Mouse (Mus musculus) splenic B cell, adult 2 months (primary cell): ENCODE results near the gene Dpp9.
A peak's percentile ranks its signal among the peaks of the same experiment; 100 is the strongest.
"Not testable (repeated sequence)": the region's sequence is repeated elsewhere in the genome, so short reads cannot be mapped to it uniquely, and the experiment has no call there.

ENCODE experiments used
- DNase-seq: peaks from one replicate; pipeline ENCODE4 v3.0.0-alpha.2; 2011; ENCODE audit warnings: low read depth, low spot score
- H3K27me3 ChIP-seq: 2 replicates; pipeline ENCODE4 v1.6.1; 2012; ENCODE audit warnings: mild to moderate bottlenecking, low read length, moderate library complexity, mixed read lengths; ENCODE audit not compliant: control insufficient read depth, poor library complexity, insufficient read depth, severe bottlenecking
- H3K36me3 ChIP-seq: 2 replicates; pipeline ENCODE4 v1.6.1; 2012; ENCODE audit warnings: mild to moderate bottlenecking, low read length, moderate library complexity, mixed read lengths; ENCODE audit not compliant: control insufficient read depth, poor library complexity, insufficient read depth, severe bottlenecking

Gene Dpp9

GRCm38 (mm10) chr17:56218377-56219191, at the start of gene Dpp9:
Gene Dpp9 (minus strand): TSS chr17:56218905.
- Histone ChIP-seq H3K36me3 (0 out of 2 replicates have a peak, but pooled peaks cover 1% of the 10 kb centered on the region), H3K27me3 (no peaks in the 10 kb centered on the region)
- DNase-seq, result peak; percentile 91

- DNase-seq, result peak; percentile 92
- Histone ChIP-seq H3K27me3 (no peaks in the 10 kb centered on the region), H3K36me3 (peaks cover 6% of the 10 kb centered on the region)
Measured at GRCm38 (mm10) chr17:56266271-56266670, 47.6 kb upstream of the Dpp9 start.

GRCm38 (mm10) chr17:56265869-56266268, 47.2 kb upstream of the Dpp9 start:
- H3K36me3 ChIP-seq, result peaks cover 5% of the 10 kb centered on the region
- no peak for DNase-seq
- no peaks in the 10 kb centered on the region for H3K27me3 ChIP-seq

- Histone ChIP-seq H3K36me3 (peaks cover 5% of the 10 kb centered on the region), H3K27me3 (no peaks in the 10 kb centered on the region)
- peak; percentile 88 for DNase-seq
Measured at GRCm38 (mm10) chr17:56265011-56265410, 46.3 kb upstream of the Dpp9 start.

GRCm38 (mm10) chr17:56264020-56264419, 45.3 kb upstream of the Dpp9 start:
- peaks cover 5% of the 10 kb centered on the region for H3K36me3 ChIP-seq
- DNase-seq, result peak; percentile 90

GRCm38 (mm10) chr17:56262645-56263094, 44.0 kb upstream of the Dpp9 start:
- H3K27me3 ChIP-seq, result no peaks in the 10 kb centered on the region
- no peak for DNase-seq
- H3K36me3 ChIP-seq, result peaks cover 5% of the 10 kb centered on the region

More at GRCm38 (mm10) chr17:56264020-56264419, 45.3 kb upstream of the Dpp9 start:
- H3K27me3 ChIP-seq, result no peaks in the 10 kb centered on the region

GRCm38 (mm10) chr17:56261166-56261565, 42.5 kb upstream of the Dpp9 start:
- no peaks in the 10 kb centered on the region for H3K27me3 ChIP-seq
- DNase-seq, result no peak
- H3K36me3 ChIP-seq, result peaks cover 5% of the 10 kb centered on the region

- H3K27me3 ChIP-seq, result no peaks in the 10 kb centered on the region
- H3K36me3 ChIP-seq, result peaks cover 5% of the 10 kb centered on the region
- no peak for DNase-seq
Measured at GRCm38 (mm10) chr17:56259301-56260037, 40.8 kb upstream of the Dpp9 start.

- H3K27me3 ChIP-seq, H3K36me3 ChIP-seq, DNase-seq: not testable (repeated sequence)
Measured at GRCm38 (mm10) chr17:56258812-56259211, 40.1 kb upstream of the Dpp9 start.

- H3K27me3 ChIP-seq, H3K36me3 ChIP-seq, DNase-seq: not testable (repeated sequence)
Measured at GRCm38 (mm10) chr17:56258269-56258668, 39.6 kb upstream of the Dpp9 start.

- peaks cover 5% of the 10 kb centered on the region for H3K36me3 ChIP-seq
- peak; percentile 32 for DNase-seq
- no peaks in the 10 kb centered on the region for H3K27me3 ChIP-seq
Measured at GRCm38 (mm10) chr17:56257181-56257894, 38.6 kb upstream of the Dpp9 start.

- peak; percentile 98 for DNase-seq
- Histone ChIP-seq H3K36me3 (peaks cover 4% of the 10 kb centered on the region; the same call in 1 of the 2 replicates), H3K27me3 (no peaks in the 10 kb centered on the region)
Measured at GRCm38 (mm10) chr17:56256239-56256881, 37.7 kb upstream of the Dpp9 start, which contains the start of gene Fem1a. Gene Fem1a (plus strand): TSS chr17:56256810.

GRCm38 (mm10) chr17:56255863-56256238, 37.1 kb upstream of the Dpp9 start:
- no peaks in the 10 kb centered on the region for H3K27me3 ChIP-seq
- peak; percentile 99 for DNase-seq
- no peaks in the 10 kb centered on the region for H3K36me3 ChIP-seq

GRCm38 (mm10) chr17:56255429-56255828, 36.7 kb upstream of the Dpp9 start:
- DNase-seq, result no peak
- H3K36me3 ChIP-seq, result no peaks in the 10 kb centered on the region
- no peaks in the 10 kb centered on the region for H3K27me3 ChIP-seq
